Mouse (Mus musculus): ENCODE data around the gene Smg1.

The Smg1 gene

GRCm38 (mm10) chr7:118154150-118154549 lies 89.3 kb downstream of the Smg1 start:
- in situ Hi-C loops (cut with MboI, MseI): no loop called here

- in situ Hi-C loops (cut with MboI, MseI): no loop called here
These were observed 99.9 kb downstream of the Smg1 start for GRCm38 (mm10) chr7:118143602-118144001.

DNA sequence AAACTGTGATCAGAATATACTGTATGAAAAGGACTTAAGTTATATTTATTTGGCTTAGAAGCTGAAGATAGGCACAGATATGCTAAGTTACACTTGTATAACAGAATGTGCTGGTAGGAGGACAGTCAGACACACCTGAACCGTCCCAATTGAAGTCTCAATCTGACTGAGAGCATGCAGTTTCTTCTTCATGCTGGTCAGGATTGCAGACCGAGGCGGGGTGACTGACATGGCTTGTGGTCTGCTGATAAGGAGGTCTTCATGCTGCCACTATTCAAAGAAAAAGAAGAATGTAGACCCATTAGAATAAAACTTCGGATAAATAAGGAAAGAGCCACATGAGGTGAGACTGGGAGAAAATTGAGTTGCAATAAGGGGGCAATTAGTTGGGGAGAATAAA lies 100.3 kb downstream of the Smg1 start:
- in situ Hi-C loops (cut with MboI, MseI): no loop called here

- in situ Hi-C loops (cut with MboI, MseI): no loop called here
These were observed 102.2 kb downstream of the Smg1 start for GRCm38 (mm10) chr7:118141271-118141670.

DNA sequence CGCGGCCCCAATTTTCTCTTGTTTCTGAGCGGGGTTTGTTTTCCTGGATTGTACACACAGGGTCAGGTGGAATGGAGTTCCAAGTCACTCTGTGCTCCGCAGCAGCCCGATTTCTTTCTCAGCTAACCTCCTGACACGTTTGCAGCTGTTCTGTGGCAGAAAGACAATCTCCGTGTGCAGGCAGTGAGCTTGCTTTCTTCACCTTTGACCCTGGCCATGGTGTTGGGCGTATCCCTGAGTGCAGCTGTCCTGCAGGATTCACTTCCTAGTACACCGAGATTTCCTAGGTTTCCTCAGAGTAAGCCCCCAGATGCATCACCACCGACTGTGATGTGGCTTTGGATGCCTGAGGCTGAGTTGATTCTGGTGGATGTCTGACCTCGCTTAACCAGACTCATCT lies 108.3 kb downstream of the Smg1 start:
- in situ Hi-C loops (cut with MboI, MseI): loop anchor here (5.0 kb wide), 1 partner anchor 47 kb away; no protein-coding TSS in a partner anchor

- in situ Hi-C loops (cut with MboI, MseI): loop anchor here (10.0 kb wide), 1 partner anchor 575 kb away; the partner anchor contains the start of gene Gde1
These were observed 113.9 kb downstream of the Smg1 start, which contains the start of gene Arl6ip1 for GRCm38 (mm10) chr7:118129430-118130041. TSS of gene Arl6ip1 (minus strand) at chr7:118129662.

DNA sequence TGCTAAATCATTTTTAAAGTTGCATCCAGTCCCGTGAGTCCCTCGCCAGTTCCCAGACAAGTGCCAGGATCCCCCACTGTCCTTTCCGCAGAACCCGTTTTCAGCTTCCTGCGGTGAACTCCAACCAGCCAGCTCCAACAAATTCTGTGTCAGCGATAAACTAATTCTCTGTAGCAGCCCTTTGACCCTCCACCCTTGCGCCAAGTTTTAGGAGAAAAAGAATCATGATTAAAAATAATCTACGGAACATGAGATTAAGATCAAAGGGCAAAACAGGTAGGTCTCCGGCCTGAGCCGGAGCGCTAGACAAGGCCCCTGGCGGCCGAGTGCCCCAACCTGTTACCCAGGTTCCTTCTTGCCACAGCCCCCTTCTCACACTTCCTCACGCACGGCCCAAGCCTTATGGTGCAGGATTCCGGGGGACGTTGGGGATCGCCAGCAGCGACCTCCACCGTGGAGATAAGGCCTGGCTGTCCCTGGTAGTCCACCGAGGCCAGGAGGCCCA lies 114.5 kb downstream of the Smg1 start:
- in situ Hi-C loops (cut with MboI, MseI): loop anchor here (10.0 kb wide), 1 partner anchor 576 kb away; the partner anchor contains the start of gene Gde1

DNA sequence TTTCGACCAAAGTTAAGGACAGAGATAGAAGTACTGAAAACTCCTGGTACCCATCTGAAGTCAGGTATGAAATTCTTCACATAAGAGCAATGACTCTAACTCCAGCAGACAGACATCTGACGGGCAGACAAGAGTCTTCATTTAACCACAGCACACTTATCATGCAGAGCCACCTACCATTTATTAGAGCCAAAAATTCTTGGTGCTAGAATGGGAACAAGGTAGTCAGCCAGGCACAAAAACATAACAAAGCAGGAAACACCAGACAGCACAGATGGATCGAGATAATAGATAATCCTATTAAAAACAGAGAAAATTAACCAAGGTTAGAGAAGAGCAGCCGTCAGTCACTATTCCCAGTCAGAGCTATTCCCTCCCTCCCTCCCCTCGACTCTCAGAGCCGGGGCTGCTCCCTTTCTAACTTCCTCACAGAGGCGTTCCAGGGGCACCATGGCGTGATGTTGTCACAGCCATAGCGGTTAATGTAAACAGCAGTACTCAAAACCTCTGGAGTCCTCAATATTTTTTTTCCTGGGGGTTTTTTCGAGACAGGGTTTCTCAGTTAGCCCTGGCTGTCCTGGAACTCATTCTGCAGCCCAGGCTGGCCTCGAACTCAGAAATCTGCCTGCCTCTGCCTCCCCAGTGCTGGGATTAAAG lies 117.1 kb downstream of the Smg1 start:
- in situ Hi-C loops (cut with MboI, MseI): loop anchor here (10.0 kb wide), 1 partner anchor 578 kb away; the partner anchor contains the start of gene Gde1

DNA sequence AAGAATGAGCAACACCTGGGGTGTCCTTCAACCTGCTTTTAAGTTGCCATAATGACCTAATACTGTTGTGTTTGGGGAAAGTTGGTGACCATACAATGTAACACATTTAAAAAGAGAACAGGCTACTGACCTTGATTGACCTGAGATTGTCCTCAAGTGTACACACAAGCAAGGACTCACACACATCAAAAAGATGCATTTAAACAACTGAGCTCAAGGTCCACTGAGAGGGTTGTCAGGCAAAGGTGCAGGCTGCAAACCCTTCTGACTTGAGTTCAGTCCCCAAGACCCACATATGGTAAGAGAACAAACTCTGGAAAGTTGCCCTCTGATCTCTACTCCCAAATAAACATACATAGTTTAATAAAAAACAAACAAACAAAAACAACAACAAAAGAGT lies 117.7 kb downstream of the Smg1 start:
- in situ Hi-C loops (cut with MboI, MseI): loop anchor here (10.0 kb wide), 1 partner anchor 579 kb away; the partner anchor contains the start of gene Gde1

DNA sequence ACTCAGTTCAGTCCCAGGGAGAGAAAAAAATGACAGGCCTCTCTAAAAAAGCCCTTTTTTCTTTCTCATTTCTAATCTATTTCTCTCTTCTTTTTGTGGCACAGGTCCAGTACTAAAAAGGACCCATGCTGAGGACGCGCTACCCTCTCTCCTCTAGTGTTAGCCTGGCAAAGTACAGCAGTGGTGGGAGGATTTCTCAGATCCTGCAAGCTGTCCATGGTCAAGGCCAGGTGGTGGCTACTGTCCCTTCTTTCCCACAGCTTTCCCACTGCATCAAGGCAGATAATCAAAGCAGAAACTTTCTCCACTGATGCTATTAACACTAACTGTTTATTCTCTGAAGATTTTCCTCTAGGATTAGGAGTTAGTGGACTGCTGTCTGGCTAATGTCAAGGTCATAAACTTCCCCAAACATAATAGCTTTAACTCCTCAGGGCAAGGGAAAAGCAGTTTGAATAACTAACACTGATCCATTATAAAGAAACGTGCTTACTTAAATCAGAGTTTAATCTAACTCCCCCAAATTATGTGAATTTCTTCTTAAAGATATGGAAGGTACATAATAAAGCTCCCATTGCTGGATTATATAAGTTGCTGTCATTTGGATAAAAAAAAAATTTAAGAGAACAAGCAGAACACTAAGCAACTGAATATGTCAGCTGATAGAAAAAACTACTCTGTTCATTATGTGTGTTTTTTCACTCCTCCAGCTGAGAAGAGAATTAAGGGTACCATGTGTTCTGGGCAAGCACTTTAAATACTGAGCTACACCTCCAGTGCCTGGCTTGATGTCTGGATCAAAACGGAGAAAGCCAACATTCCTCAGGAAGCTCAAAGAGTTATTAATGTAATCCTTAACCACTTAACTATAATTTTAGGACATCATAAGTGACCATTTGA lies 119.7 kb downstream of the Smg1 start:
- in situ Hi-C loops (cut with MboI, MseI): loop anchor here (10.0 to 25.0 kb wide), 2 partner anchors 581 to 1786 kb away; partner anchors contain the start of genes Gde1 and Rps13

- in situ Hi-C loops (cut with MboI, MseI): loop anchor here (10.0 to 25.0 kb wide), 2 partner anchors 583 to 1785 kb away; partner anchors contain the start of genes Gde1 and Rps13
These were observed 121.2 kb downstream of the Smg1 start for GRCm38 (mm10) chr7:118122235-118122634.

DNA sequence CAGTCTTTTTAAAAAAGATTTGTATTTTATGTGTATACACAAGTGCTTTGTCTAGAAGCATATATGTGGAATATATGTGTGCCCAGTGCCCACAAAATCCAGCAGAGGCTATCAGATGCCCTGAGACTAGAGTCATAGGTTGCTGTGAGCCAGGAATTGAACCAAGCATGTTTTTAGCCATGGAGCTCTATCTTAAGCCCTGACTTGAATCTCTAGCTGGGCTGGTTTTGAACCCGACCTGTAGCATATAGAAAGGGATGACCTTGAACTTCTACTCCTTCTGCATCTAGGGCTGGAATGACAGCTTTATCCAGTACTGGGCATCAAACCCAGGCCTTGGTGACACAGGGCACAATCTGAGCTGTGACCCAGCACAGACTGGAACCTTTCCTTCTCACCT lies 122.8 kb downstream of the Smg1 start:
- in situ Hi-C loops (cut with MboI, MseI): loop anchor here (10.0 to 25.0 kb wide), 2 partner anchors 584 to 1783 kb away; partner anchors contain the start of genes Gde1 and Rps13

GRCm38 (mm10) chr7:118119946-118120345 lies 123.5 kb downstream of the Smg1 start:
- in situ Hi-C loops (cut with MboI, MseI): loop anchor here (10.0 to 25.0 kb wide), 2 partner anchors 585 to 1783 kb away; partner anchors contain the start of genes Gde1 and Rps13

GRCm38 (mm10) chr7:118119142-118119541 lies 124.3 kb downstream of the Smg1 start:
- in situ Hi-C loops (cut with MboI, MseI): loop anchor here (25.0 kb wide), 1 partner anchor 1782 kb away; the partner anchor contains the start of gene Rps13

DNA sequence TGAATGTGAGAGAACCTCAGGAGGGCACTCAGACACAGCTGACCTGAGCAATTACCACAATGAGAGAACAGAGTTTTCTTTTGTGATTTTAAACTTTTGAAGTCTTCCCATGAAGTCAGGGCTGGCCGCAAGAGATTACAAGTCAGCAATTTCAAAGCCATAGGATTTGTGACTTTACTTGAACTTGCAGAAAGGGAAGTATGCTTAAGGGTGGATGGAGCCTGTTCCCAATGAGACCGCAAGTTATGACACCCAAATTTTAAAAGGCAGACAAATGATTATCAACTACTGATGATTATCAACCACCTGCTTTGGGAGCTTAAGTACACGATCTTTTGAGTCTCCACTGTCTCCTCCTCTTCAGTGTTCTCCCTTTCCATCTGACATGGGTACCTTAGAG lies 125.0 kb downstream of the Smg1 start:
- in situ Hi-C loops (cut with MboI, MseI): loop anchor here (25.0 kb wide), 1 partner anchor 1781 kb away; the partner anchor contains the start of gene Rps13

GRCm38 (mm10) chr7:118117539-118118210 lies 125.8 kb downstream of the Smg1 start:
- in situ Hi-C loops (cut with MboI, MseI): loop anchor here (25.0 kb wide), 1 partner anchor 1780 kb away; the partner anchor contains the start of gene Rps13

DNA sequence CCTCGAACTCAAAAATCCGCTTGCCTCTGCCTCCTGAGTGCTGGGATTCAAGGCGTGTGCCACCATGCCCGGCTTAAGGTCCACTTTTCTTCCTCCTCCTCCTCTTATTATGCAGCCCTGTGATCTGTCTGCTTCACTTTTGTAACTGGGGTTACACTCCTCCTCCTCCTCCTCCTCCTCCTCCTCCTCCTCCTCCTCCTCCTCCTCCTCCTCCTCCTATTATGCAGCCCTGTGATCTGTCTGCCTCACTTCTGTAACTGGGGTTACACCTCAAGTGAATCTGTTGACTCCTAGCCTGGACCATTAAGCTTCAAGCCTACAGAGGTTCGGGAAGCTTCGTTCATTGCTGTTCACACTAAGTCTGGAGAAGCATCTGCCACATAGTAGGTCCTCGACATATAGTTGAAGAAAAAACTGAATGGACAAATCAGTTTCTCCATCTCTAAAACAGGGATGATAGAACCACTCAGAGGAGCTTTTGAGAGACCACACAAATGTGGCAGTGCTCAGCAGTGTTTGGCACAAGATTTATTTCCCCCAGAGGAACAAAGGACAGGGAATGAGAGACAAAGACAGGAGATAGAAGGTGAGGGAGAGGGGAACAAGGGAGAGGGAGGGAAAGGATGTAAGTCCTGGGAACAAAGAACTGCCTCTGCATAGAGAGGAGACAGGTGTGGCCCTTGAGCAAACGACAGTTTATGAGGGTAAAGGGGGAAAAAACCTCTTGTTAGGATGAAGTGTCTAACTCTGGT lies 126.5 kb downstream of the Smg1 start:
- in situ Hi-C loops (cut with MboI, MseI): loop anchor here (25.0 kb wide), 1 partner anchor 1780 kb away; the partner anchor contains the start of gene Rps13

DNA sequence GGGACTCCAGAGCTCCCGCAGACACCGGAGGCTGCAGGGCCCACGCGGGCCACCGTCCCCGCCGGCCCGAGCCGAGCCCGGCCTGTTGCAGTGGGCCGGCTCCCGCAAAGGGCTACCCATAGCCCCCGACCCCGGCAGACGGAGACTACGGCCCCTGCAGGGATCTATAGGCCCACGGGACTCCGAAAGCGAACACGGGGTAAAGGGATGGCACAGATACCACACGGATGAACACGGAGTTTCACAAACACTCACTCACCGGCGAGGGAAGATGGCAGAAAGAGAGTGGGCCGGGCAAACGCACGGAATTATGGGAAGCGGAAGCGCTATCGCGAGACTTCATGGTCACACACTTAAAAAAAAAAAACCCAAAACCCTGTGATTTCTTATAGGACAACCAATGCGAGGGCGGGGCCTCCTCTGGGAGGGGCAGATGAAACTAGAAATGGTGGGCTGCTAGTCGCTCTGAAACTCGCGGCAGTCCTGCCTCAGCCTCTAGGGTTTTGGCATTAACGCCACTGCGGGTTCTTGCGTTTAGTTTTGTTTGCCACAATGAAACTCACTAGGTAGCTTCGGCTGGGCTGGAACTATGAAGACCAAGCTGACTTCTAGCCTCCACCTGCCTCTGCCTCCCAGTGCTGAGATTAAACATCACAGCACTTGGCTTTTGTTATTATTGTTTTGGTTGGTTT lies 127.4 kb downstream of the Smg1 start, which contains the start of gene Rps15a:
TSS of gene Rps15a (minus strand) at position 312 of the 692 bp plus-strand sequence.
- in situ Hi-C loops (cut with MboI, MseI): loop anchor here (25.0 kb wide), 1 partner anchor 1779 kb away; the partner anchor contains the start of gene Rps13

DNA sequence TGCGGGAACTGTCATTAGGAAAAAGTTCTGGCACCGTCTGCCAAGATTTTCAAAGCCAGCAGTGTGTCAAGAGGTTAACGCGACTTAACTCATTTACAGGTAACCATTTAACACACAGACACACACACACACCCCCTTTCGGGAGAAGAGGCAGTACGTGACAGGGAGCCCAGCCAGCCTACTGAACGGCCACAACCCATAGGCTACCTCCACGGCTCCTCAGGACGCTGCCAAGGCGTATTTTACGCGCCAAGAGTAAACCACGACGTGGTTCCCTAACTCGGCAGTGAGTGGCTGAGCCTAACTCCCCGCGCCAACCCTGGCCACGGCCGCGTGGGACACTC lies 128.0 kb downstream of the Smg1 start:
- in situ Hi-C loops (cut with MboI, MseI): loop anchor here (25.0 kb wide), 1 partner anchor 1778 kb away; the partner anchor contains the start of gene Rps13

Data from regulatory T cell (primary cell).